Mouse (Mus musculus) adrenal gland, adult 8-10 months (tissue): ENCODE measurements around the gene C130050O18Rik. TPM values are rescaled to one million over a fixed set of nuclear protein-coding genes. Genes with fewer than 3 reads are reported as not detected.

Experiments
- DNase-seq: peaks from one replicate; pipeline ENCODE4 v3.0.0; 2022
- microRNA-seq, 2 experiments: library from miRNA; unstranded; fragments of <30 nt; microRNA quantifications; one replicate each; pipeline ENCODE4 v1.2.0; 2022
- total RNA-seq, 4 experiments: library from RNA; stranded (reverse); gene quantifications; 2 replicates each; pipeline ENCODE4 v1.2.4; 2022

C130050O18Rik gene
- total RNA-seq, 4 experiments from 2014 or later, result 0.94 to 1.4 (median 1.2) TPM

DNA sequence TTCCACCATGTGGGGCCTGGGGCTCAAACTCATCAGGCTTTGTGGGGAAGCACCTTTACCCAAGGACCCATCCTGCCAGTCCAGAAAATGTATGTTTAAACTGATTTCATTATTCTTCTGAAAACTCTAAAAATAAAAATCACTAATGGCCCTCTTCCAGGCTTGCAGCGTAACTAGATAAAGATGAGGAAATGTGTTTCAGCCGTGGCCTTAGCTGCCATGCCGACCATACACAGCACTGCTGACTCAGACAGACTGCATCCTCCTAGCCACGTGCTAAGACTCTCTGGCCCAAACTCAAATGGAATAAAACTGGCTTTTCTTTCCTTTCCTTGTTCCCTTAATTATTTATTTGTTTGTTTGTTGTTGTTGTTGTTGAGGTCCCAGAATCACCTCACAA lies 59.8 kb downstream of the C130050O18Rik start:
- peak; percentile 48 for DNase-seq

Small RNAs within 50 kb of the gene (microRNA-seq; reads per million reads assigned to microRNA genes)
- 238 to 296 reads per million in 2 experiments for gene Mir339

Other genes starting within 250 kb of the C130050O18Rik start
- 100 to 1,000 TPM in 3 of 4 experiments, 10 to 100 TPM in 1; 86.6 to 128 (median 111) TPM for gene Sun1, start 204.6 kb upstream of the C130050O18Rik start, total RNA-seq
- gene Get4, start 153.0 kb upstream of the C130050O18Rik start, total RNA-seq, result 100 to 1,000 TPM in 2 of 4 experiments, 10 to 100 TPM in 2; 96.6 to 112 (median 101) TPM
- 1 to 10 TPM; 2.5 to 7.0 (median 3.9) TPM for gene Adap1, start 79.7 kb upstream of the C130050O18Rik start, total RNA-seq
- 10 to 100 TPM; 59.6 to 79.9 (median 66.5) TPM for gene Cox19, start 53.9 kb upstream of the C130050O18Rik start, total RNA-seq
- not detected for gene Cyp2w1, start 52.7 kb upstream of the C130050O18Rik start, total RNA-seq
- 10 to 100 TPM; 13.6 to 25.0 (median 18.1) TPM for gene Gpr146, start 27.6 kb upstream of the C130050O18Rik start, total RNA-seq
- 1 to 10 TPM; 3.9 to 7.8 (median 6.3) TPM for gene Gper1, start 17.9 kb downstream of the C130050O18Rik start, total RNA-seq
- 10 to 100 TPM in 3 of 4 experiments, 1 to 10 TPM in 1; 7.3 to 20.6 (median 14.4) TPM for gene 3110082I17Rik, start 55.2 kb downstream of the C130050O18Rik start, total RNA-seq
- 10 to 100 TPM; 35.1 to 37.0 (median 36.2) TPM for gene Zfand2a, start 79.3 kb downstream of the C130050O18Rik start, total RNA-seq
- not detected for gene Uncx, start 138.2 kb downstream of the C130050O18Rik start, total RNA-seq